Mouse (Mus musculus) G1E (cell line): ENCODE data around the gene Smdt1. TPM values are rescaled to one million over a fixed set of nuclear protein-coding genes. Genes with fewer than 3 reads are reported as not detected.

Experiments
- ATAC-seq: 2 replicates; pipeline ENCODE4 v1.8.0; 2016; ENCODE audit warnings: mild to moderate bottlenecking; ENCODE audit not compliant: insufficient number of reproducible peaks, poor library complexity, low FRiP score, severe bottlenecking; ENCODE audit errors: extremely low read depth
- DNase-seq: peaks from one replicate; pipeline ENCODE4 v3.0.0; 2012; ENCODE audit warnings: low spot score
- H3K27me3 ChIP-seq: 2 replicates; pipeline ENCODE4 v1.6.1; 2012; ENCODE audit warnings: mild to moderate bottlenecking, low read length, inconsistent platforms; ENCODE audit not compliant: insufficient read depth
- H3K36me3 ChIP-seq: replicated peaks from 2 replicates; pipeline ENCODE3; 2012; ENCODE audit warnings: mild to moderate bottlenecking, inconsistent platforms
- H3K4me1 ChIP-seq: 2 replicates; pipeline ENCODE4 v1.6.1; 2012; ENCODE audit warnings: low read depth, low read length, inconsistent platforms, mixed read lengths; ENCODE audit not compliant: insufficient read depth
- H3K4me3 ChIP-seq: 2 replicates; pipeline ENCODE4 v1.5.1; 2012; ENCODE audit warnings: low read depth, mild to moderate bottlenecking, inconsistent platforms, low read length, moderate library complexity, mixed read lengths
- H3K9me3 ChIP-seq: replicated peaks from 2 replicates; pipeline ENCODE4 v1.6.1; 2012; ENCODE audit warnings: inconsistent platforms
- CTCF ChIP-seq: IDR thresholded peaks from 2 replicates; pipeline ENCODE4 v1.5.1; 2012; ENCODE audit warnings: low read depth, low read length, inconsistent platforms, mixed read lengths
- GATA1 ChIP-seq: IDR thresholded peaks from 2 replicates; pipeline ENCODE4 v1.6.1; 2012; ENCODE audit warnings: borderline replicate concordance, low read length, inconsistent platforms, mixed read lengths
- GATA2 ChIP-seq: IDR thresholded peaks from 2 replicates; pipeline ENCODE4 v1.6.1; 2012; ENCODE audit warnings: low read depth, low read length, inconsistent platforms, borderline replicate concordance
- POLR2AphosphoS5 ChIP-seq: IDR thresholded peaks from 2 replicates; pipeline ENCODE4 v1.6.1; 2012; ENCODE audit warnings: low read depth, low read length, inconsistent platforms; ENCODE audit not compliant: insufficient replicate concordance
- TAL1 ChIP-seq: conservative IDR thresholded peaks from 2 replicates; pipeline ENCODE4 v1.6.1; 2012; ENCODE audit warnings: low read depth, low read length, inconsistent platforms, mixed read lengths
- polyA plus RNA-seq: library from polyadenylated mRNA; stranded (reverse); fragments of >175 nt; gene quantifications from 2 replicates; pipeline ENCODE4 v1.2.3, GENCODE M21; 2012
- total RNA-seq, 2 experiments: library from RNA; stranded (forward) in 1 of 2; stranded (reverse) in 1 of 2; fragments of 200-1000 nt in 1 of 2; fragments of >200 nt in 1 of 2; fragmentation: Nextera tagmentation in 1 of 2; gene quantifications; 2 replicates each; pipeline ENCODE4 v1.2.3; 2014 to 2017

Smdt1 gene
- total and polyA plus RNA-seq, 3 experiments, result 115 to 137 (median 118) TPM

- peak overlapping the region; percentile 86 for H3K4me3 ChIP-seq
- no peaks in the 10 kb centered on the region for H3K27me3 ChIP-seq
- DNase-seq (no peak), ATAC-seq (no peak)
- H3K4me1 ChIP-seq, result peaks cover 82% of the 10 kb centered on the region
- no peaks in the 10 kb centered on the region for H3K9me3 ChIP-seq
- TF ChIP-seq GATA2 (no peak), TAL1 (no peak), POLR2AphosphoS5 (no peak; the same call in 1 of the 2 replicates), GATA1 (no peak), CTCF (no peak)
- peaks cover 79% of the 10 kb centered on the region for H3K36me3 ChIP-seq
Measured at GRCm38 (mm10) chr15:82346580-82347302, 8.0 kb downstream of the Smdt1 start.

GRCm38 (mm10) chr15:82347303-82347676 lies 8.5 kb downstream of the Smdt1 start:
- peaks cover 81% of the 10 kb centered on the region for H3K36me3 ChIP-seq

GRCm38 (mm10) chr15:82347852-82348251 lies 9.1 kb downstream of the Smdt1 start:
- Histone ChIP-seq H3K4me3 (peak overlapping the region; percentile 86; the same call in 1 of the 2 replicates), H3K4me1 (peaks cover 84% of the 10 kb centered on the region), H3K36me3 (peaks cover 81% of the 10 kb centered on the region), H3K27me3 (no peaks in the 10 kb centered on the region), H3K9me3 (no peaks in the 10 kb centered on the region)
- ATAC-seq (no peak), DNase-seq (no peak)
- TF ChIP-seq GATA2 (no peak), GATA1 (no peak), POLR2AphosphoS5 (no peak), TAL1 (no peak), CTCF (no peak)

More at GRCm38 (mm10) chr15:82347303-82347676, 8.5 kb downstream of the Smdt1 start:
- H3K4me3 ChIP-seq, result peak overlapping the region; percentile 86
- H3K27me3 ChIP-seq, result no peaks in the 10 kb centered on the region
- DNase-seq (no peak), ATAC-seq (no peak)
- TF ChIP-seq TAL1 (no peak), GATA2 (no peak), GATA1 (no peak), CTCF (no peak), POLR2AphosphoS5 (no peak; the same call in 1 of the 2 replicates)
- peaks cover 85% of the 10 kb centered on the region for H3K4me1 ChIP-seq
- H3K9me3 ChIP-seq, result no peaks in the 10 kb centered on the region

- no peaks in the 10 kb centered on the region for H3K27me3 ChIP-seq
- no peak for ATAC-seq
- H3K36me3 ChIP-seq, result peaks cover 76% of the 10 kb centered on the region
- peaks cover 80% of the 10 kb centered on the region for H3K4me1 ChIP-seq
- H3K9me3 ChIP-seq, result no peaks in the 10 kb centered on the region
- TF ChIP-seq GATA1 (no peak), TAL1 (no peak), GATA2 (no peak), CTCF (no peak), POLR2AphosphoS5 (no peak)
- H3K4me3 ChIP-seq, result peak overlapping the region; percentile 40; the same call in 1 of the 2 replicates
- DNase-seq, result no peak
Measured at GRCm38 (mm10) chr15:82348258-82348998, 9.7 kb downstream of the Smdt1 start.

GRCm38 (mm10) chr15:82348999-82349341 lies 10.2 kb downstream of the Smdt1 start:
- Histone ChIP-seq H3K4me1 (peaks cover 75% of the 10 kb centered on the region), H3K27me3 (no peaks in the 10 kb centered on the region), H3K36me3 (peaks cover 71% of the 10 kb centered on the region), H3K4me3 (peak overlapping the region; percentile 40; the same call in 1 of the 2 replicates), H3K9me3 (no peaks in the 10 kb centered on the region)
- DNase-seq, result no peak
- TF ChIP-seq POLR2AphosphoS5, result peak; percentile 77; the same call in 1 of the 2 replicates
- no peak for TF ChIP-seq GATA1
- no peak for ATAC-seq

DNA sequence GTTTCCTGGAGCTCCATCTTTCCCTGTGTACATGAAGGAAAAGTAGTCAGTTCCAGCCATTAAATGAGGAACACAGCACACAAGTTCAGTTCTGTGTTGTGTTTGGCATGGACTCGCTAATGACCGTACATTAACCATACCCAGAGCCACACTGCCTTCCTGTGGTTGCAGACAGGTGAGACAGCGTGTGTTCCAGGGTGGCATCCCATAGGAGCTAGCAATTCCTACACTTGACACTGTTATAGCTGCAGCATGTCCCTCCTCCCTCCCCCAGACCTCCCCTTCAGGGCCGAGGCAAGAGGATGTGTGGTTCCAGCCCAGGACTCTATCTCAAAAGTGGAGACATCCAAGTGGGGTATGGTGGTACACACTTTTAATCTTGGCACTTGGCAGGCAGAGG lies 11.6 kb downstream of the Smdt1 start:
- Histone ChIP-seq H3K36me3 (peaks cover 57% of the 10 kb centered on the region), H3K9me3 (0 out of 2 replicates have a peak, but pooled peaks cover 2% of the 10 kb centered on the region), H3K27me3 (no peaks in the 10 kb centered on the region), H3K4me3 (no peak overlapping the region), H3K4me1 (peaks cover 67% of the 10 kb centered on the region)
- ATAC-seq, result no peak
- no peak for DNase-seq
- no peak for TF ChIP-seq TAL1
- no peak for TF ChIP-seq GATA1
